Mouse (Mus musculus): ENCODE data around the gene Zfyve26.
"Not testable (repeated sequence)": the region's sequence is repeated elsewhere in the genome, so short reads cannot be mapped to it uniquely, and the experiment has no call there.

The Zfyve26 gene

GRCm38 (mm10) chr12:79261035-79261434, 35.1 kb downstream of the Zfyve26 start:
- DNase-seq (ENCODE audit: low spot score) = peak; percentile 29

GRCm38 (mm10) chr12:79260154-79260553, 36.0 kb downstream of the Zfyve26 start:
- no peak for DNase-seq (ENCODE audit: low spot score)

DNA sequence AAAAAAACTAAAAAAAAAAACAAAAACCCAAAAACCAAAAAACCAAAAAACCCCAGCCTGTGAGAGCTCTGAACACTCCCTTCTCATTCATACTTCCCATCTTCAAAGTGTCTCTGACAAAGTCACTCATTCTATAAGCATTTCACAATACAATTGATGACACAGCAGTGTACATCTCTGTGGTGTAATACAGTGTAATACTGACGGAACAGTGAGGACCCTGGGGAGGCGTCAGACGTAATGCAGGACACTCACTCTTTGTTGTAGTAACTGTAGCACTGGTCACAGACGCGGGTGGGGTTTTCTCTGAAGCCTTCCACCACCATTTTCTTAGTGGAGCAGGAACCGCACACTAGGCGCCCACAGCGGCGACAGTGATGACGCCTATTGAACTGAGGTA, 41.1 kb downstream of the Zfyve26 start:
- DNase-seq (ENCODE audit: low spot score) = no peak

- no peak for DNase-seq (ENCODE audit: low spot score)
These were observed 42.6 kb downstream of the Zfyve26 start for GRCm38 (mm10) chr12:79253294-79254053.

- DNase-seq (ENCODE audit: low spot score) = no peak
These were observed 48.0 kb downstream of the Zfyve26 start for GRCm38 (mm10) chr12:79248110-79248509.

DNA sequence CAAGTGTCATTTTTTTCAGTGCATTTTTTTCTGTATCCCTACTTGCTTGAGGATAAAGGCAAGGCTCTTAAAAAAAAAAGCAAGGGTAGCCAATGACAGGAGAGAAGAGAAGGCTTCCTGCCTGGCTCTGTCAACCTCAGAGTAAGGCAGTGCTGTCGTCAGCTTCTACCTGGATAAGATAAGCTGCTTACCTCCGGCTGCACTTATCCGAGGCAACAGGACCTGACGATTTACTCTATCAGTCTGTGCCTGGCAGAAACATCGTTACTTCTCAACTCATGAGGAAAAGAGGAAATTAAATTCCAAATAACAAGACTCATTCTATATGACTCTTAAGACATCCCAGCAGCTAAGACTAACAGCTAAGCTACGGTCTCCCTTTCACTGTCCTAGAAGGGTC, 53.2 kb downstream of the Zfyve26 start:
- no peak for DNase-seq (ENCODE audit: low spot score)

- no peak for DNase-seq (ENCODE audit: low spot score)
These were observed 54.1 kb downstream of the Zfyve26 start for GRCm38 (mm10) chr12:79241985-79242384.

GRCm38 (mm10) chr12:79235485-79236080, 60.5 kb downstream of the Zfyve26 start:
- peak; percentile 27 for DNase-seq (ENCODE audit: low spot score)

DNA sequence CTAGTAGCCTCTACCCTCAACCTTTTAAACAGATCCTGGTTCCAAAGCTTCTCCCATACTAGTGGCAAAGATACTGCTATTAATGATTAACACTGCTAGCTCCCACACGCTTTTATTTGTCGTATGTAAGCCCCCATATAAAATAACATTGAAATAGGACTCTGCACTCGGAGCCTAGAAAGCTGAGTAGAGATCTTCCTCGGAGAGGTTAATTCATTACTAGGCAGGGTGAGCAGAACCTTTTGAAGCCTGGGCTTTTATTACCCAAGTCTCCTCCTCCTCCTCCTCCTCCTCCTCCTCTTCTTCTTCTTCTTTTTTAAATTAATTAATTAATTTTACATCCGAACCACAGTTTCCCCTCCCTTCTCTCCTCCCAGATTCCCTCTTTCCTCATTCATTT, 78.6 kb downstream of the Zfyve26 start:
- DNase-seq (ENCODE audit: low spot score) = no peak

DNA sequence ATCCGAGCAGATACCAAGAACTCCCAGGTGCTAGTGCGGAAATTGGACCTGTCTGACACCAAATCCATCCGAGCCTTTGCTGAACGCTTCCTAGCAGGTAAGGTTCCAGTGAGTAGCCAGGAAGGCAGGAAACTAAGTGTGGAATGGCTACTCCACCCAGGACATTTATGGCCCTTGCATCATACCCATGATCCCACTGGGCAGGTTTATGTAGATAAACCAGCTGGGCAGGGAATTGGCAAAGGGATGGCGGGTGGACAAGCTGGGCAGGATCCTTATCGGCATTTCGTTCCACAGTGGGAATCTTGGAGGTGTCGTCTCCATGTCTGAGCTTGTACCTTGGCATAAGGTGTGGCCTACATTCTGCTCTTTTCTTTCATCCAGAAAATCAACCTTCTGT, 84.7 kb downstream of the Zfyve26 start:
- DNase-seq (ENCODE audit: low spot score) = no peak

DNA sequence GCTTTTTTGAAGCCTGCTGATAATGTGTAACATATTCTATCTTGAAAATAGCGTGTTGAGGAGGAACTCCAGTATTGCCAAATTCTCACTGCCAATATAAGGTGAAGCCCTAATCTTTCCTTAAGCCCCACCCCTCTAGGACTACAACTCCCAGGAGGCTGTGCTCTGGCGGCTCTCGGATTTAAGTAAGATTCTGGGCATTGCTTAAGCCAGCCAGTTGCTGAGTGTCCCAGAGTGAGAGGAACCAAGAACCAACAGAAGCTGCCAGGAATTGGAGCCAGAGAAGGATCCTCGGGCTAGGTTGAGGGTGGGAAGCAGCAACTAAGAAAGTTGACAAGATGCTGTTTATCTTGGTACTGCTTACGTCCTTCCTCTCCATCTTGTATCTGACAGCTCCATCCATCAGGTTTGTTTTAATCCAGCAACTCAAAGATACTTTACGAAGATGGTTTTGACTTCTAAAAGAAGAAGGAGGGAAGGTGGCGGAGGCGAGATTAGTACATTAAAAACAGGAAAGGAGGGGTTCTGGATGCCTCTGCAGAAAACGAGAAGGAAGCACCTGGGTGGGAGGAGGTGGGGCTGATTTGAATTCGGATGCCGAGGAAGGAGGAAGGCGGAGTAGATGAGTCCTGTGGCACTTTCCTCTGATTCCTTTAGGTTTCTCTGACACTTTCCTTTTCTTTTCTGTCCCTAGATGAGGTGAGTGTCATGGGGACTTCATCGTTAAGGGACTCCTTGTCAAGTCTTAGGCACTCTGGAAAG, 87.2 kb downstream of the Zfyve26 start, which contains the start of gene Rdh12:
TSS of gene Rdh12 (plus strand) at position 212 of the 762 bp plus-strand sequence.
- peak; percentile 35 for DNase-seq (ENCODE audit: low spot score)

DNA sequence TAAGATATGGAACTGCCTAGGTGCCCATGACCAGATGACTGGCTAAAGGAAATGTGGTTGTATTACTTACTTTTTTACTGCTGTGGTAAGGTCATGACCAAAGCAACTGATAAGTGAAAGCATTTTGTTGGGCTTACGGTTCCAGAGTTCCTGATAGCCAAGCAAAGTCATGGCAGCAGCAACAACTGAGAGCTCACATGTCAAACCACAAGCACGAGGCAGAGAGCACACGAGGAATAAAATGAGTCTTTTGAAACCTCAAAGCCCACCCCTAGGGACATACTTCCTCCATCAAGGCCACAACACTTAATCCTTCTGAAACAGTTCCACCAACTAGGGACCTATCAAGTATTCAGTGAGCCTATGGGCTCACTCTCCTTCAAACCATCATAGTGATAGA, 94.2 kb downstream of the Zfyve26 start:
- no peak for DNase-seq (ENCODE audit: low spot score)

DNA sequence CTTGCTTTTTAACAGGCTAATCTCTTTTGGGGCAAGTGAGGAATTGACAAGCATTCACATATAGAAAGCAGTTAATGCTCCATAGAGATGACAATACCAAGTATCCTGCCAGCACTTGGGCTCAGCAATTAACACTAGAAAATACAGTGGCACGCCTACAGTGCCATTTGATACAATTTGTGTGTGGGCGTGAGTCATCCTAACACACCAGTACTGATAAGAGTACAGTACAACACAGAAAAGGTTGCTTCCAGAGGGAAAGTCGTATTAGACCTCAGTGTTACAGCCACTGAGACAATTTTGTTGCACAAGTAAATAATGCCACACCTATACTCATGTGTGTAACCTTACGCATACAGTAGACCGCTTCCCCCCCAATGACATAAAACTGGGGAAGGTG, 99.0 kb downstream of the Zfyve26 start:
- no peak for DNase-seq (ENCODE audit: low spot score)

- peak; percentile 90 for DNase-seq (ENCODE audit: low spot score)
These were observed 102.7 kb downstream of the Zfyve26 start for GRCm38 (mm10) chr12:79193441-79193840.

DNA sequence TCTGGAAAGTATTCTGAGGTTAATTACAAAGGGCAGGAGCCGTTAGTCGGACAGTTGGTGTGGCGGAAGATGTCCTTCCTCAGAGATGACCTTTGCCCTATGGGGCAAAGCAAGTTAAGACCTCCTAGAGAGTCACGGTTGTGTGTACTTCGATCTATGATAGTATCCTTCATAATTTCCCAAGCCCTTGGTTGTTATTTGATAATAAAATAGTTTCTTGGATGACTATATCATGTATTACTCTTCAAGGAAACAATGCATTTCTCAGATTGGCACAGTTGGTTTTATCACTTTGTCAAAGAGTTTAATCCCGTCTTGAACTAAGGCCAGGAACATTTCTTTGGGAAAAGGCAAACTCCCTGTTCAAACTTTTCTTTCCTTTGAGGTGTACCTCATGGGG, 103.9 kb downstream of the Zfyve26 start, which contains the start of gene Rdh11:
TSS of gene Rdh11 (minus strand) at position 101 of the 400 bp plus-strand sequence.
- no peak for DNase-seq (ENCODE audit: low spot score)

DNA sequence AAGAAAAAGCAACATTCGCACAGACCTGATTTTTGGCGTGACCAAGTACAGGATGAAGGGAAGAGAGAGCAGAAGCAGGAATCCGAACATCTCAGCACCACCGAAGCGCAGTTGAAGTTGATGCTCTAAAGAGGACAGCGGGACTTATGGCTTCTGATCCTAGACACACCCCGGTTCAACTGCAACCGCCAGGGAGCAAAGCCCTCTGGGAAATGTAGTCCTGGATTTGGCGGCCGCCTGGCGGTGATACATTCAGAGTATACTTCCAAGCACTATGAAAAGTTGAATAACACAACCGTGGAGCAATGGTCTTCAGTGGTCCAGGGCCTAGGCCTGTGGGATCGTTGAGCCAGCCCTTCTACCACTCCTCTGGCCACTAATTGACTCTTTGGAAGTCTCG, 104.4 kb downstream of the Zfyve26 start:
- DNase-seq (ENCODE audit: low spot score) = peak; percentile 88

DNA sequence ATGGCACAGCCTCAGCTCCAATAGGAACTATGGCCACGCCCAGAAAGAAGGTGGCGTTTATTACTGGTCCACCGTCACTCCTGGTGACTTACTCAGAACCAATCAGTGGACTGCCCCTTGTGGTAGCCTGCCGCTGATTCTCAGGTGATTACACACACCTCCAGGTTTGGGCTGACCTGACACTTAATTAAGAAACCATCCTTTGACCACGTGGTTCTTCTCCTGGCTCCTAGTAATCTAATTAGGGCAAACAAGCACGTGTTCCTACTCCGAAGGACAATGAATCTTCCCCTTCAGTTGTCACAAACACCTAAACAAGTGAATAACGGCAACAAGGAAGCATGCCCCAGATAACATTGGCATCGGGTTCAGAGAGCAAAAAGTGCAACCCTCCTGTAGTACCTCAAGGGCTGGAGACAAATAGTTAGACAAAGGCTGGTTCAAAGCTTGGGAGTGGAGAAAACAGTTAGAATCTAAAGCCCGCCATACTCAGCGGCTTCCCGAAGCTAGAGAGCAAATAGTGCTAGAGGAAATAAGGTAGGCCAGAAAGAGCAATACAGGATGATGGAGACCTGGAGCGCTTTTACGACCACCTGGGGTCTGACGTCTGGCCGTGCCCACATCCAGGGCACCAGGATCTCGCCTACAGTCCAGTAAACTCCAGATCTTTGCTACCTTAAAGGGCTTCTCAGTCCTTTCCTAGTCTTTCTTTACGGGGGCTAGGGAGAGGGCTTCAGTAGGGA, 105.0 kb downstream of the Zfyve26 start:
- peak; percentile 91 for DNase-seq (ENCODE audit: low spot score)

- DNase-seq (ENCODE audit: low spot score) = not testable (repeated sequence)
These were observed 110.9 kb downstream of the Zfyve26 start for GRCm38 (mm10) chr12:79185160-79185559.
